In genomic region chr1:192861305-192861960, GRCm38 (mm10) we compare ENCODE assay signal across 10 mouse cellular contexts. TPM values are rescaled to one million over a fixed set of nuclear protein-coding genes. Genes with fewer than 3 reads are reported as not detected.
DNase-seq lines count a peak whose midpoint lies in the region; ATAC-seq and TF ChIP-seq lines count a peak whose summit lies in the region.
"Had no signal": no experiment of that assay in that cellular context is flagged by ENCODE, and none has a peak within 500 bp of the region (broad histone marks: within the 10 kb centered on the region; RNA-seq: fewer than 3 reads in every experiment).

No protein-coding gene starts in this region.

- H3K27me3 ChIP-seq in intestine, embryonic 16.5 days (replicated peaks; ENCODE audit: control insufficient read depth, insufficient read depth, low read length): no peaks in the 10 kb centered on the region
- H3K27me3 ChIP-seq in intestine, embryonic 15.5 days (replicated peaks): no peaks in the 10 kb centered on the region
- H3K27me3 ChIP-seq in embryonic facial prominence, embryonic 13.5 days: 0 out of 2 replicates have a peak, but pooled peaks cover 13% of the 10 kb centered on the region
- no peaks in the 10 kb centered on the region for H3K27me3 ChIP-seq in limb, embryonic 15.5 days

- no peaks in the 10 kb centered on the region for H3K9me3 ChIP-seq in intestine, embryonic 16.5 days (ENCODE audit: control insufficient read depth, low read length)
- no peaks in the 10 kb centered on the region for H3K9me3 ChIP-seq in intestine, embryonic 15.5 days
- H3K9me3 ChIP-seq in embryonic facial prominence, embryonic 13.5 days: no peaks in the 10 kb centered on the region
- no peaks in the 10 kb centered on the region for H3K9me3 ChIP-seq in limb, embryonic 15.5 days

- 50% methylated on average over 5 of the region's 5 CpGs for WGBS in intestine, embryonic 16.5 days
- 43% methylated on average over 5 of the region's 5 CpGs for WGBS in intestine, embryonic 15.5 days
- 45% methylated on average over 5 of the region's 5 CpGs for WGBS in embryonic facial prominence, embryonic 13.5 days
- 31% methylated on average over 5 of the region's 5 CpGs for WGBS in limb, embryonic 15.5 days

- no peak overlapping the region for H3K4me2 ChIP-seq in intestine, embryonic 16.5 days (ENCODE audit: low read depth, low read length)
- no peak overlapping the region for H3K4me2 ChIP-seq in intestine, embryonic 15.5 days (replicated peaks)
- no peak overlapping the region for H3K4me2 ChIP-seq in embryonic facial prominence, embryonic 13.5 days
- H3K4me2 ChIP-seq in limb, embryonic 15.5 days: no peak overlapping the region

- H3K4me1 ChIP-seq in intestine, embryonic 16.5 days (ENCODE audit: control insufficient read depth, insufficient read depth, low read length): no peaks in the 10 kb centered on the region; the same call in 1 of the 2 replicates
- H3K4me1 ChIP-seq in intestine, embryonic 15.5 days (replicated peaks): peaks cover 3% of the 10 kb centered on the region; the same call in 1 of the 2 replicates
- H3K4me1 ChIP-seq in embryonic facial prominence, embryonic 13.5 days: peaks cover 47% of the 10 kb centered on the region
- H3K4me1 ChIP-seq in limb, embryonic 15.5 days: peaks cover 33% of the 10 kb centered on the region

- H3K27ac ChIP-seq in intestine, embryonic 16.5 days (ENCODE audit: low read length): no peak overlapping the region
- no peak overlapping the region for H3K27ac ChIP-seq in intestine, embryonic 15.5 days
- peak overlapping the region; percentile 66 for H3K27ac ChIP-seq in embryonic facial prominence, embryonic 13.5 days
- H3K27ac ChIP-seq in limb, embryonic 15.5 days: peak overlapping the region; percentile 29

- no peaks in the 10 kb centered on the region for H3K36me3 ChIP-seq in intestine, embryonic 16.5 days (ENCODE audit: control insufficient read depth, insufficient read depth, low read length)
- no peaks in the 10 kb centered on the region for H3K36me3 ChIP-seq in intestine, embryonic 15.5 days
- H3K36me3 ChIP-seq in embryonic facial prominence, embryonic 13.5 days: no peaks in the 10 kb centered on the region
- no peaks in the 10 kb centered on the region for H3K36me3 ChIP-seq in limb, embryonic 15.5 days

- TF ChIP-seq CTCF in brain, embryonic 14.5 days (IDR thresholded peaks at IDR 0.05; ENCODE audit: borderline replicate concordance, extremely low read depth, insufficient read depth, insufficient read length): no peak

- TF ChIP-seq POLR2A in brain, embryonic 14.5 days (IDR thresholded peaks at IDR 0.05; ENCODE audit: borderline replicate concordance, extremely low read depth, insufficient read depth, insufficient read length, poor library complexity, severe bottlenecking): no peak

- ATAC-seq in intestine, embryonic 16.5 days: no peak
- ATAC-seq in intestine, embryonic 15.5 days: no peak
- no peak for ATAC-seq in embryonic facial prominence, embryonic 13.5 days (ENCODE audit: insufficient number of reproducible peaks, insufficient read depth, low FRiP score, low TSS enrichment, low read depth)
- 0 out of 2 replicates have a peak, but pooled peaks have one; percentile 55 for ATAC-seq in limb, embryonic 15.5 days (ENCODE audit: insufficient number of reproducible peaks, low FRiP score, low TSS enrichment, low read depth)
- ATAC-seq: CD4-positive, CD25-positive, alpha-beta regulatory T cell, adult 4 months had no signal

- no peak overlapping the region for H3K4me3 ChIP-seq in intestine, embryonic 16.5 days (ENCODE audit: low read length)
- no peak overlapping the region for H3K4me3 ChIP-seq in intestine, embryonic 15.5 days (replicated peaks)
- no peak overlapping the region for H3K4me3 ChIP-seq in embryonic facial prominence, embryonic 13.5 days
- no peak overlapping the region for H3K4me3 ChIP-seq in limb, embryonic 15.5 days

- DNase-seq in brain, embryonic 14.5 days (ENCODE audit: low read depth): peak; percentile 47
- DNase-seq in adrenal gland, postnatal 36 days: no peak
- DNase-seq in retina, embryonic 14.5 days (ENCODE audit: low spot score): no peak
- DNase-seq: cerebellum, postnatal 25 days had no signal

- 0 out of 2 replicates have a peak overlapping the region, but pooled peaks have one; percentile 24 for H3K9ac ChIP-seq in intestine, embryonic 16.5 days (ENCODE audit: low read depth, low read length)
- no peak overlapping the region for H3K9ac ChIP-seq in intestine, embryonic 15.5 days
- H3K9ac ChIP-seq in embryonic facial prominence, embryonic 13.5 days: 0 out of 2 replicates have a peak overlapping the region, but pooled peaks have one; percentile 1
- no peak overlapping the region for H3K9ac ChIP-seq in limb, embryonic 15.5 days

RNA-seq across cellular contexts. Expression of gene Sertad4, which starts 5.9 kb away (rescaled TPM):
- 2.4 and 3.0 TPM in 2 replicates for polyA plus RNA-seq in intestine, embryonic 16.5 days (2015; fragmentation: Nextera tagmentation; extraction: Ambion mirVana)
- 12.8 and 14.2 TPM in 2 replicates for polyA plus RNA-seq in intestine, embryonic 15.5 days (2015; fragmentation: Nextera tagmentation; extraction: Ambion mirVana)
- polyA plus RNA-seq in brain, embryonic 14.5 days (2012; rRNA removed): 32.5 and 38.7 TPM in 2 replicates
- 70.8 and 71.4 TPM in 2 replicates for polyA plus RNA-seq in embryonic facial prominence, embryonic 13.5 days (2015; fragmentation: Nextera tagmentation; extraction: Ambion mirVana)
- polyA plus RNA-seq in limb, embryonic 15.5 days (2015; fragmentation: Nextera tagmentation; extraction: Ambion mirVana): 48.2 and 72.5 TPM in 2 replicates
- total RNA-seq in adrenal gland, postnatal 36 days (2021): 1 to 10 TPM; 2.8 to 9.5 TPM
- total RNA-seq: hematopoietic stem cell, adult 5-6 weeks had no signal
- polyA plus RNA-seq: CD4-positive, CD25-positive, alpha-beta regulatory T cell, adult 4 months had no signal

Comparison
In these comparisons a context has a peak if more than half of its experiments do, and no peak if none do; other contexts are left out.
1. H3K9ac ChIP-seq: peak in intestine, embryonic 16.5 days (single experiment) and embryonic facial prominence, embryonic 13.5 days (single experiment); none in intestine, embryonic 15.5 days (single experiment) and limb, embryonic 15.5 days (single experiment).
2. H3K27ac ChIP-seq: peak in embryonic facial prominence, embryonic 13.5 days (single experiment) and limb, embryonic 15.5 days (single experiment); none in intestine, embryonic 16.5 days (single experiment) and intestine, embryonic 15.5 days (single experiment).